Mouse (Mus musculus): ENCODE measurements around the gene Mtx1. TPM values are rescaled to one million over a fixed set of nuclear protein-coding genes. Genes with fewer than 3 reads are reported as not detected.

Mtx1 gene
- polyA plus RNA-seq, 1 experiment, result 257 TPM

GRCm38 (mm10) chr3:89177242-89178106 is 49.4 kb downstream of the Mtx1 start, which contains the start of gene Scamp3:
Gene Scamp3, plus strand, starts transcription at chr3:89177473.
- peaks cover 4% of the 10 kb centered on the region for H3K4me1 ChIP-seq (ENCODE audit: control insufficient read depth, insufficient read depth, low read length)
- peaks cover 2% of the 10 kb centered on the region for H3K36me3 ChIP-seq (ENCODE audit: control insufficient read depth, insufficient read depth, low read length)
- H3K27ac ChIP-seq (ENCODE audit: insufficient read depth, low read depth, low read length), result peak within 1 kb of the TSS; percentile 71
- H3K27me3 ChIP-seq (replicated peaks; ENCODE audit: control insufficient read depth, insufficient read depth, low read length), result no peaks in the 10 kb centered on the region
- DNase-seq, result peak; percentile 97
- H3K4me3 ChIP-seq (ENCODE audit: insufficient read depth, low read depth, low read length), result peak within 1 kb of the TSS; percentile 90
- TF ChIP-seq CTCF (conservative IDR thresholded peaks at IDR 0.05; ENCODE audit: insufficient read depth, insufficient read length, low read depth, low read length) (no peak), POLR2A (IDR thresholded peaks at IDR 0.05; ENCODE audit: low read depth, low read length) (peak; percentile 30)
- WGBS, result under 1% methylated on average over 43 of the region's 43 CpGs

- Histone ChIP-seq H3K27ac (ENCODE audit: insufficient read depth, low read depth, low read length) (no peak overlapping the region), H3K36me3 (ENCODE audit: control insufficient read depth, insufficient read depth, low read length) (peaks cover 4% of the 10 kb centered on the region), H3K4me1 (ENCODE audit: control insufficient read depth, insufficient read depth, low read length) (peaks cover 4% of the 10 kb centered on the region), H3K27me3 (replicated peaks; ENCODE audit: control insufficient read depth, insufficient read depth, low read length) (no peaks in the 10 kb centered on the region), H3K4me3 (ENCODE audit: insufficient read depth, low read depth, low read length) (no peak overlapping the region)
- 74% methylated on average over 7 of the region's 7 CpGs for WGBS
- no peak for TF ChIP-seq POLR2A (IDR thresholded peaks at IDR 0.05; ENCODE audit: low read depth, low read length)
- TF ChIP-seq CTCF (conservative IDR thresholded peaks at IDR 0.05; ENCODE audit: insufficient read depth, insufficient read length, low read depth, low read length), result no peak
- no peak for DNase-seq
Observed at GRCm38 (mm10) chr3:89176421-89176820, 50.5 kb downstream of the Mtx1 start.

GRCm38 (mm10) chr3:89175544-89175943 is 51.3 kb downstream of the Mtx1 start:
- H3K27me3 ChIP-seq (replicated peaks; ENCODE audit: control insufficient read depth, insufficient read depth, low read length), result no peaks in the 10 kb centered on the region
- no peak for TF ChIP-seq CTCF (conservative IDR thresholded peaks at IDR 0.05; ENCODE audit: insufficient read depth, insufficient read length, low read depth, low read length)
- no peak for TF ChIP-seq POLR2A (IDR thresholded peaks at IDR 0.05; ENCODE audit: low read depth, low read length)
- WGBS, result 91% methylated on average over 10 of the region's 10 CpGs
- no peak for DNase-seq
- H3K27ac ChIP-seq (ENCODE audit: insufficient read depth, low read depth, low read length), result no peak overlapping the region
- no peak overlapping the region for H3K4me3 ChIP-seq (ENCODE audit: insufficient read depth, low read depth, low read length)
- peaks cover 4% of the 10 kb centered on the region for H3K4me1 ChIP-seq (ENCODE audit: control insufficient read depth, insufficient read depth, low read length)
- peaks cover 4% of the 10 kb centered on the region for H3K36me3 ChIP-seq (ENCODE audit: control insufficient read depth, insufficient read depth, low read length)

- TF ChIP-seq POLR2A (IDR thresholded peaks at IDR 0.05; ENCODE audit: low read depth, low read length), result no peak
- no peak for TF ChIP-seq CTCF (conservative IDR thresholded peaks at IDR 0.05; ENCODE audit: insufficient read depth, insufficient read length, low read depth, low read length)
- Histone ChIP-seq H3K27ac (ENCODE audit: insufficient read depth, low read depth, low read length) (no peak overlapping the region), H3K4me1 (ENCODE audit: control insufficient read depth, insufficient read depth, low read length) (peaks cover 4% of the 10 kb centered on the region), H3K27me3 (replicated peaks; ENCODE audit: control insufficient read depth, insufficient read depth, low read length) (no peaks in the 10 kb centered on the region), H3K4me3 (ENCODE audit: insufficient read depth, low read depth, low read length) (no peak overlapping the region), H3K36me3 (ENCODE audit: control insufficient read depth, insufficient read depth, low read length) (peaks cover 4% of the 10 kb centered on the region)
- no peak for DNase-seq
- WGBS, result 89% methylated on average over 11 of the region's 11 CpGs
Observed at GRCm38 (mm10) chr3:89174844-89175243, 52.0 kb downstream of the Mtx1 start.

GRCm38 (mm10) chr3:89166945-89167344 is 59.9 kb downstream of the Mtx1 start:
- 85% methylated on average over 19 of the region's 19 CpGs for WGBS
- H3K27ac ChIP-seq (ENCODE audit: insufficient read depth, low read depth, low read length), result no peak overlapping the region
- peaks cover 8% of the 10 kb centered on the region; the same call in 1 of the 2 replicates for H3K4me1 ChIP-seq (ENCODE audit: control insufficient read depth, insufficient read depth, low read length)
- H3K4me3 ChIP-seq (ENCODE audit: insufficient read depth, low read depth, low read length), result no peak overlapping the region
- DNase-seq, result no peak
- H3K27me3 ChIP-seq (replicated peaks; ENCODE audit: control insufficient read depth, insufficient read depth, low read length), result no peaks in the 10 kb centered on the region
- peaks cover 13% of the 10 kb centered on the region for H3K36me3 ChIP-seq (ENCODE audit: control insufficient read depth, insufficient read depth, low read length)
- no peak for TF ChIP-seq POLR2A (IDR thresholded peaks at IDR 0.05; ENCODE audit: low read depth, low read length)
- no peak for TF ChIP-seq CTCF (conservative IDR thresholded peaks at IDR 0.05; ENCODE audit: insufficient read depth, insufficient read length, low read depth, low read length)

GRCm38 (mm10) chr3:89165268-89165870 is 61.5 kb downstream of the Mtx1 start:
- no peaks in the 10 kb centered on the region for H3K27me3 ChIP-seq (replicated peaks; ENCODE audit: control insufficient read depth, insufficient read depth, low read length)
- peaks cover 13% of the 10 kb centered on the region for H3K36me3 ChIP-seq (ENCODE audit: control insufficient read depth, insufficient read depth, low read length)
- 9% methylated on average over 12 of the region's 12 CpGs for WGBS
- no peak for DNase-seq
- H3K4me1 ChIP-seq (ENCODE audit: control insufficient read depth, insufficient read depth, low read length), result peaks cover 8% of the 10 kb centered on the region; the same call in 1 of the 2 replicates
- TF ChIP-seq POLR2A (IDR thresholded peaks at IDR 0.05; ENCODE audit: low read depth, low read length) (no peak), CTCF (conservative IDR thresholded peaks at IDR 0.05; ENCODE audit: insufficient read depth, insufficient read length, low read depth, low read length) (no peak)
- peak overlapping the region; percentile 79 for H3K4me3 ChIP-seq (ENCODE audit: insufficient read depth, low read depth, low read length)
- H3K27ac ChIP-seq (ENCODE audit: insufficient read depth, low read depth, low read length), result peak overlapping the region; percentile 59
